Mouse (Mus musculus) hindbrain, postnatal 0 days (tissue): ENCODE measurements around the gene Tnrc6a. TPM values are rescaled to one million over a fixed set of nuclear protein-coding genes. Genes with fewer than 3 reads are reported as not detected.

Source experiments
- ATAC-seq: fragments of 200-750 bp; cut with Nextera tagmentation; 2 replicates; pipeline ENCODE4 v1.8.0; 2017; ENCODE audit warnings: mild to moderate bottlenecking, moderate TSS enrichment, moderate library complexity
- DNase-seq: peaks from one replicate; pipeline ENCODE4 v3.0.0-alpha.2; 2015; ENCODE audit warnings: low spot score
- H3K27ac ChIP-seq: fragments of 300-500 bp; sonication (generic); 2 replicates; pipeline ENCODE4 v1.5.1; 2014; ENCODE audit warnings: mild to moderate bottlenecking
- H3K27me3 ChIP-seq: fragments of 300-500 bp; sonication (generic); 2 replicates; pipeline ENCODE4 v1.6.1; 2014; ENCODE audit warnings: low read length, mixed read lengths; ENCODE audit not compliant: insufficient read depth
- H3K36me3 ChIP-seq: fragments of 300-500 bp; sonication (generic); 2 replicates; pipeline ENCODE4 v1.6.1; 2014; ENCODE audit warnings: low read length, mixed read lengths; ENCODE audit not compliant: insufficient read depth
- H3K4me1 ChIP-seq: fragments of 300-500 bp; sonication (generic); 2 replicates; pipeline ENCODE4 v1.6.1; 2014; ENCODE audit warnings: antibody characterized with exemption, low read length, mixed read lengths; ENCODE audit not compliant: insufficient read depth
- H3K4me2 ChIP-seq: fragments of 300-500 bp; sonication (generic); 2 replicates; pipeline ENCODE4 v1.6.1; 2014; ENCODE audit warnings: low read depth, mild to moderate bottlenecking, low read length, moderate library complexity, mixed read lengths
- H3K4me3 ChIP-seq: fragments of 300-500 bp; sonication (generic); 2 replicates; pipeline ENCODE4 v1.5.1; 2014; ENCODE audit warnings: low read length
- H3K9ac ChIP-seq: fragments of 300-500 bp; sonication (generic); replicated peaks from 2 replicates; pipeline ENCODE4 v1.6.1; 2014; ENCODE audit warnings: mild to moderate bottlenecking, low read length, moderate library complexity, mixed read lengths
- H3K9me3 ChIP-seq: fragments of 300-500 bp; sonication (generic); 2 replicates; pipeline ENCODE4 v1.6.1; 2016; ENCODE audit warnings: low read length, mixed read lengths
- CTCF ChIP-seq: IDR thresholded peaks from 2 replicates; pipeline ENCODE4 v1.5.1; 2016; ENCODE audit warnings: antibody characterized with exemption, control low read depth, low read depth
- WGBS: fragments of 180-500 bp; shearing (Covaris S2); extraction: QIAGEN DNeasy Blood & Tissue Kit; methylation state at CpG from one replicate; pipeline ENCODE4 v1.1.7; 2014; 5-methylcytosine and 5-hydroxymethylcytosine counted together
- polyA plus RNA-seq: library from polyadenylated mRNA; unstranded; fragments of >200 nt; fragmentation: Nextera tagmentation; extraction: Ambion mirVana; gene quantifications from 2 replicates; pipeline ENCODE4 v1.2.1, GENCODE M21; 2015
- total RNA-seq: library from RNA; depleted of rRNA; stranded (reverse); fragments of >200 nt; gene quantifications from 2 replicates; pipeline ENCODE4 v1.2.3, GENCODE M21; 2014; rRNA removed

Gene Tnrc6a
- total RNA-seq = 48.5 and 51.3 TPM in 2 replicates
- 62.1 and 65.5 TPM in 2 replicates for polyA plus RNA-seq

- H3K27me3 ChIP-seq = no peaks in the 10 kb centered on the region
- WGBS = under 1% methylated on average over 49 of the region's 55 CpGs
Measured at GRCm38 (mm10) chr7:123123665-123124298, at the start of gene Tnrc6a. TSS of gene Tnrc6a (plus strand) at chr7:123123885.

GRCm38 (mm10) chr7:123082236-123082635 is 41.4 kb upstream of the Tnrc6a start:
- ATAC-seq = no peak

More at GRCm38 (mm10) chr7:123123665-123124298, at the start of gene Tnrc6a:
- Histone ChIP-seq H3K4me2 (peak within 1 kb of the TSS; percentile 70), H3K36me3 (no peaks in the 10 kb centered on the region), H3K9ac (peak within 1 kb of the TSS; percentile 100), H3K27ac (peak within 1 kb of the TSS; percentile 97), H3K4me3 (peak within 1 kb of the TSS; percentile 96), H3K9me3 (no peaks in the 10 kb centered on the region), H3K4me1 (no peaks in the 10 kb centered on the region)
- DNase-seq (peak; percentile 95), ATAC-seq (peak; percentile 97)
- no peak for TF ChIP-seq CTCF

GRCm38 (mm10) chr7:123083441-123084123 is 40.1 kb upstream of the Tnrc6a start:
- 17% methylated on average over 12 of the region's 12 CpGs for WGBS
- no peak overlapping the region for H3K4me3 ChIP-seq
- no peaks in the 10 kb centered on the region for H3K27me3 ChIP-seq
- peak overlapping the region; percentile 57; the same call in 1 of the 2 replicates for H3K4me2 ChIP-seq
- peaks cover 18% of the 10 kb centered on the region for H3K4me1 ChIP-seq
- H3K36me3 ChIP-seq = no peaks in the 10 kb centered on the region
- peak; percentile 43; the same call in 1 of the 2 replicates for TF ChIP-seq CTCF
- no peaks in the 10 kb centered on the region for H3K9me3 ChIP-seq
- ATAC-seq (peak; percentile 31), DNase-seq (peak; percentile 21)
- peak overlapping the region; percentile 89 for H3K27ac ChIP-seq
- no peak overlapping the region for H3K9ac ChIP-seq

More at GRCm38 (mm10) chr7:123082236-123082635, 41.4 kb upstream of the Tnrc6a start:
- TF ChIP-seq CTCF = no peak
- 76% methylated on average over 4 of the region's 4 CpGs for WGBS
- Histone ChIP-seq H3K9ac (no peak overlapping the region), H3K4me1 (peaks cover 18% of the 10 kb centered on the region), H3K4me3 (no peak overlapping the region), H3K36me3 (no peaks in the 10 kb centered on the region), H3K27me3 (no peaks in the 10 kb centered on the region), H3K9me3 (no peaks in the 10 kb centered on the region), H3K4me2 (no peak overlapping the region), H3K27ac (no peak overlapping the region)
- DNase-seq = no peak

DNA sequence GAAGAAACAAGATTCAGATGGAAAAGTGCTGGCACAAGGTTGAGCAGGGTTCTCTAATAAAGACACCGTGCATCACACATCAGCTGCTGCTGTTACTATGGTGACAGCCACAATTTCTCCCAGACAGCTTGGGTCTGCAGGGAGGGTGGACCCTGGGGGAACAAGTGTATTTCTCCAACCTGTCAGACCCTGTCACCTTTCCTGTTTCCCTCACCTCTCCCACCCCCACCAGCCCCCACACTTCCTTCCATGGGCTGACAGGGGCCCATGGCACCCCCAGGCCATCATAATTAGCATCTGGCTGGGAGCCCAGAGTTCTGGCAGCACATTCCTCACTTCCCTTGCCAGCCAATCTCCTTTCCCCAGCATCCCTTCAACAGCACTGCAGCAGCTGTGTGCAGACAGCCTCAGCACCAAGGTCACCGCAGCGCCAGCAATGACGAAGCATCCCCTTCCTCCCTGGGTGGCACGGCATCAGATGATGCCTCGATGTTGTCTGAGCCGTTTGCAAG is 39.4 kb upstream of the Tnrc6a start:
- no peaks in the 10 kb centered on the region for H3K9me3 ChIP-seq
- peak overlapping the region; percentile 57 for H3K4me2 ChIP-seq

DNA sequence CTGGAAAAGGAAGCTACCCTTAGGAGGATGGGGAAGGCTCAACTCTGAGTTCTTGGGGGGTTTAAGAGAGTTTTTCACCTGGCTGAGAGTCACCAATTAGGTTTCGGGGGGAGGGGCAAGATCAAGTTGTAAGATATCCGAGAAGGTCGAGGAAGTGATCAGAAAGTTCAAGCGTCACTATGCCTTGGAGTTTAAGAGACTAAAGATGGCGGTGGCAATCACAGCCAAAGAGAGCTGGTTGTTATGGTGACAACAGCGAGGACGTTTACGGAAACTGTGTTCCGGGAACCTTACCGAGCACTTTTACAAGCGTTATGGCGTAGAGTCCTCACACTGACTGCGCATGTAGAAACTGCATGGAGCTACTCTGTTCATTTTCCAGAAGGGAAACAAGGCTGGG is 39.0 kb upstream of the Tnrc6a start:
- ATAC-seq (peak; percentile 38), DNase-seq (peak; percentile 73)
- Histone ChIP-seq H3K4me2 (peak overlapping the region; percentile 57), H3K27me3 (no peaks in the 10 kb centered on the region), H3K4me3 (peak overlapping the region; percentile 17; the same call in 1 of the 2 replicates), H3K9me3 (no peaks in the 10 kb centered on the region), H3K27ac (peak overlapping the region; percentile 89), H3K36me3 (no peaks in the 10 kb centered on the region), H3K9ac (0 out of 2 replicates have a peak overlapping the region, but pooled peaks have one; percentile 0), H3K4me1 (peaks cover 18% of the 10 kb centered on the region)
- TF ChIP-seq CTCF = no peak
- 13% methylated on average over 13 of the region's 13 CpGs for WGBS

More for the DNA sequence above, 39.4 kb upstream of the Tnrc6a start:
- WGBS = 0% methylated on average over 7 of the region's 7 CpGs
- Histone ChIP-seq H3K27me3 (no peaks in the 10 kb centered on the region), H3K4me1 (peaks cover 18% of the 10 kb centered on the region), H3K27ac (peak overlapping the region; percentile 89), H3K36me3 (no peaks in the 10 kb centered on the region), H3K4me3 (peak overlapping the region; percentile 17; the same call in 1 of the 2 replicates), H3K9ac (0 out of 2 replicates have a peak overlapping the region, but pooled peaks have one; percentile 0)
- ATAC-seq (peak; percentile 94), DNase-seq (peak; percentile 87)
- TF ChIP-seq CTCF = no peak

- no peak overlapping the region for H3K27ac ChIP-seq
- no peaks in the 10 kb centered on the region for H3K9me3 ChIP-seq
- no peak overlapping the region for H3K4me2 ChIP-seq
- ATAC-seq (no peak), DNase-seq (no peak)
- H3K4me3 ChIP-seq = no peak overlapping the region
- H3K4me1 ChIP-seq = peaks cover 10% of the 10 kb centered on the region
- TF ChIP-seq CTCF = no peak
- no peak overlapping the region for H3K9ac ChIP-seq
- H3K36me3 ChIP-seq = no peaks in the 10 kb centered on the region
- H3K27me3 ChIP-seq = no peaks in the 10 kb centered on the region
- 92% methylated on average over 4 of the region's 4 CpGs for WGBS
Measured at GRCm38 (mm10) chr7:123088920-123089319, 34.8 kb upstream of the Tnrc6a start.
